9 mouse cellular contexts compared by ENCODE assay signal in genomic region chr16:16897056-16897584, GRCm38 (mm10). TPM values are rescaled to one million over a fixed set of nuclear protein-coding genes. Genes with fewer than 3 reads are reported as not detected.
DNase-seq lines count a peak whose midpoint lies in the region; ATAC-seq and TF ChIP-seq lines count a peak whose summit lies in the region.
"Had no signal": no experiment of that assay in that cellular context is flagged by ENCODE, and none has a peak within 500 bp of the region (broad histone marks: within the 10 kb centered on the region; RNA-seq: fewer than 3 reads in every experiment).

No protein-coding gene starts in this region.

- H3K27me3 ChIP-seq in cerebellum, adult 2 months (ENCODE audit: control insufficient read depth, insufficient read depth, low read length): no peaks in the 10 kb centered on the region
- H3K27me3 ChIP-seq in limb, embryonic 12.5 days: no peaks in the 10 kb centered on the region
- no peaks in the 10 kb centered on the region for H3K27me3 ChIP-seq in splenic B cell, adult 2 months (ENCODE audit: control insufficient read depth, insufficient read depth, low read length, poor library complexity, severe bottlenecking)

- DNase-seq in cerebellum, adult 2 months: peak in 1 of 2 experiments; percentile 16
- DNase-seq in cerebellum, postnatal 4 days (ENCODE audit: low spot score in 2 of 2): no peak
- peak; percentile 20 for DNase-seq in thymus, postnatal 0 days (ENCODE audit: low spot score)
- no peak for DNase-seq in thymus, postnatal 10 days (ENCODE audit: low spot score in 2 of 2)
- peak; percentile 18 for DNase-seq in splenic B cell, adult 2 months (ENCODE audit: low read depth, low spot score)
- DNase-seq in gastrocnemius, postnatal 25 days: no peak
- no peak for DNase-seq in gastrocnemius, adult 18-20 months (ENCODE audit: low spot score)

- peak overlapping the region; percentile 69 for H3K4me2 ChIP-seq in limb, embryonic 12.5 days

- 19% methylated on average over 10 of the region's 10 CpGs for WGBS in cerebellum, adult 2 months
- 24% methylated on average over 10 of the region's 10 CpGs for WGBS in limb, embryonic 12.5 days

- peaks cover 13% of the 10 kb centered on the region for H3K4me1 ChIP-seq in cerebellum, adult 2 months (ENCODE audit: control insufficient read depth, insufficient read depth, low read length)
- H3K4me1 ChIP-seq in limb, embryonic 12.5 days (replicated peaks): peaks cover 13% of the 10 kb centered on the region

- H3K27ac ChIP-seq in cerebellum, adult 2 months (ENCODE audit: insufficient read depth, low read length): peak overlapping the region; percentile 43; the same call in 1 of the 2 replicates
- H3K27ac ChIP-seq in limb, embryonic 12.5 days: peak overlapping the region; percentile 66

- peak overlapping the region; percentile 88 for H3K4me3 ChIP-seq in cerebellum, adult 2 months (replicated peaks; ENCODE audit: insufficient read depth, low read depth, low read length)
- peak overlapping the region; percentile 61 for H3K4me3 ChIP-seq in limb, embryonic 12.5 days (replicated peaks)

- H3K9me3 ChIP-seq in limb, embryonic 12.5 days: no peaks in the 10 kb centered on the region

- no peak for TF ChIP-seq CTCF in cerebellum, adult 2 months (IDR thresholded peaks at IDR 0.05; ENCODE audit: borderline replicate concordance, insufficient read depth, low read depth, low read length)

- peaks cover 22% of the 10 kb centered on the region for H3K36me3 ChIP-seq in limb, embryonic 12.5 days
- no peaks in the 10 kb centered on the region; the same call in 1 of the 2 replicates for H3K36me3 ChIP-seq in splenic B cell, adult 2 months (ENCODE audit: control insufficient read depth, insufficient read depth, low read length, poor library complexity, severe bottlenecking)

- ATAC-seq in limb, embryonic 12.5 days (ENCODE audit: insufficient number of reproducible peaks, insufficient read depth, low FRiP score, low TSS enrichment, low read depth): 0 out of 2 replicates have a peak, but pooled peaks have one; percentile 2

- H3K9ac ChIP-seq in limb, embryonic 12.5 days (replicated peaks): peak overlapping the region; percentile 75

- no peak for TF ChIP-seq POLR2A in cerebellum, adult 2 months (IDR thresholded peaks at IDR 0.05; ENCODE audit: borderline replicate concordance, insufficient read depth, low read length)

RNA-seq across cellular contexts. Expression of gene Ppm1f, which starts 0.9 kb away (rescaled TPM):
- 32.6 and 36.4 TPM in 2 replicates for polyA plus RNA-seq in cerebellum, adult 2 months (2012; rRNA removed)
- 18.1 and 19.8 TPM in 2 replicates for polyA plus RNA-seq in thymus, postnatal 0 days (2015; fragmentation: Nextera tagmentation; extraction: Ambion mirVana)
- 40.5 and 41.9 TPM in 2 replicates for polyA plus RNA-seq in limb, embryonic 12.5 days (2016; fragmentation: Nextera tagmentation; extraction: Ambion mirVana)
- total RNA-seq in gastrocnemius, postnatal 25 days (2021): 10 to 100 TPM; 10.8 to 10.9 TPM
- total RNA-seq in gastrocnemius, adult 18-20 months (2021): 10 to 100 TPM in 1 of 2 experiments, 1 to 10 TPM in 1; 9.3 to 13.4 TPM

RNA-seq across cellular contexts. Expression of gene Vpreb1, which starts 26.5 kb away (rescaled TPM):
- 0.40 TPM in 1 of 2 replicates, not detected in the other for polyA plus RNA-seq in cerebellum, adult 2 months (2012; rRNA removed)
- 6.3 and 7.3 TPM in 2 replicates for polyA plus RNA-seq in thymus, postnatal 0 days (2015; fragmentation: Nextera tagmentation; extraction: Ambion mirVana)
- polyA plus RNA-seq in limb, embryonic 12.5 days (2016; fragmentation: Nextera tagmentation; extraction: Ambion mirVana): 2.8 and 4.0 TPM in 2 replicates
- not detected for total RNA-seq in gastrocnemius, postnatal 25 days (2021)
- total RNA-seq in gastrocnemius, adult 18-20 months (2021): not detected

RNA-seq across cellular contexts. Expression of gene Top3b, which starts 26.6 kb away (rescaled TPM):
- 102 and 114 TPM in 2 replicates for polyA plus RNA-seq in cerebellum, adult 2 months (2012; rRNA removed)
- 53.2 and 59.6 TPM in 2 replicates for polyA plus RNA-seq in thymus, postnatal 0 days (2015; fragmentation: Nextera tagmentation; extraction: Ambion mirVana)
- polyA plus RNA-seq in limb, embryonic 12.5 days (2016; fragmentation: Nextera tagmentation; extraction: Ambion mirVana): 73.0 and 81.2 TPM in 2 replicates
- 10 to 100 TPM; 14.8 to 21.5 TPM for total RNA-seq in gastrocnemius, postnatal 25 days (2021)
- total RNA-seq in gastrocnemius, adult 18-20 months (2021): 10 to 100 TPM; 17.9 to 20.5 TPM

RNA-seq across cellular contexts. Expression of gene Igll1, which starts 33.3 kb away (rescaled TPM):
- not detected in 2 replicates for polyA plus RNA-seq in cerebellum, adult 2 months (2012; rRNA removed)
- polyA plus RNA-seq in thymus, postnatal 0 days (2015; fragmentation: Nextera tagmentation; extraction: Ambion mirVana): 0.62 and 0.64 TPM in 2 replicates
- 0.25 TPM in 1 of 2 replicates, not detected in the other for polyA plus RNA-seq in limb, embryonic 12.5 days (2016; fragmentation: Nextera tagmentation; extraction: Ambion mirVana)
- total RNA-seq in gastrocnemius, postnatal 25 days (2021): not detected
- not detected for total RNA-seq in gastrocnemius, adult 18-20 months (2021)
- polyA plus RNA-seq: large intestine, adult 2 months had no signal

Comparison
In these comparisons a context has a peak if more than half of its experiments do, and no peak if none do; other contexts are left out.
1. DNase-seq: peak in thymus, postnatal 0 days (single experiment) and splenic B cell, adult 2 months (single experiment); none in cerebellum, postnatal 4 days (0 of 2), thymus, postnatal 10 days (0 of 2), gastrocnemius, postnatal 25 days (single experiment) and gastrocnemius, adult 18-20 months (single experiment).